Mouse (Mus musculus): Measurements from ENCODE around the gene Plekhm2. TPM values are rescaled to one million over a fixed set of nuclear protein-coding genes. Genes with fewer than 3 reads are reported as not detected.

The Plekhm2 gene
- total and polyA plus RNA-seq, 3 experiments = 12.4 to 28.2 (median 13.7) TPM

GRCm38 (mm10) chr4:141619299-141619883 is 45.3 kb downstream of the Plekhm2 start:
- H3K79me2 ChIP-seq (replicated peaks; ENCODE audit: control insufficient read depth, extremely low read depth, insufficient read depth, poor library complexity, severe bottlenecking) = no peaks in the 10 kb centered on the region
- H3K36me3 ChIP-seq (replicated peaks in 1 of 2; ENCODE audit: control insufficient read depth in 1 of 2, insufficient read depth in 1 of 2, low read length in 1 of 2) = peaks cover 0 to 21% of the 10 kb centered on the region in 2 experiments
- dilution Hi-C loops (cut with MboI; ENCODE audit: extremely low pct_ligation_motif_present, extremely low pct_unique_long_range_greater_than_20kb, low sequenced_read_pairs) (no loop called here), in situ Hi-C loops (cut with MboI; ENCODE audit: low pct_ligation_motif_present, low pct_unique_long_range_greater_than_20kb, low sequenced_read_pairs) (loop anchor here (10.0 kb wide), 2 partner anchors 225 to 335 kb away; partner anchors contain the start of gene Ctrc)
- no peak overlapping the region for H3K27ac ChIP-seq (ENCODE audit: insufficient read depth, low read depth)
- TF ChIP-seq NELFE (IDR thresholded peaks at IDR 0.05; ENCODE audit: low read depth, low read length) = no peak
- TF ChIP-seq BHLHE40 (IDR thresholded peaks at IDR 0.05; ENCODE audit: low read depth, low read length) = peak; percentile 53
- TF ChIP-seq EP300 (IDR thresholded peaks at IDR 0.05; ENCODE audit: low read length) = no peak
- TF ChIP-seq USF2 (conservative IDR thresholded peaks at IDR 0.05; ENCODE audit: low read depth, low read length) = peak; percentile 32; the same call in 1 of the 2 replicates
- TF ChIP-seq USF1 (IDR thresholded peaks at IDR 0.05; ENCODE audit: low read depth, low read length) = peak; percentile 69
- no peaks in the 10 kb centered on the region for H3K27me3 ChIP-seq (replicated peaks)
- peak overlapping the region in 2 of 3 experiments; percentile 42 to 47 for H3K4me3 ChIP-seq (replicated peaks in 1 of 3; ENCODE audit: low read depth in 2 of 3, low read length in 2 of 3, poor library complexity in 1 of 3)
- H3K9ac ChIP-seq (ENCODE audit: insufficient read depth, low read depth) = peak overlapping the region; percentile 43; the same call in 1 of the 2 replicates
- no peak for DNase-seq (ENCODE audit: extremely low read depth)
- peaks cover 25 to 68% of the 10 kb centered on the region in 2 experiments for H3K4me1 ChIP-seq (ENCODE audit: control insufficient read depth in 1 of 2, insufficient read depth in 2 of 2)
- 0 out of 2 replicates have a peak overlapping the region, but pooled peaks have one; percentile 6 for H3K4me2 ChIP-seq (ENCODE audit: insufficient read depth, low read depth, poor library complexity, severe bottlenecking)
- H3K9me3 ChIP-seq (replicated peaks; ENCODE audit: low read length) = no peaks in the 10 kb centered on the region

GRCm38 (mm10) chr4:141618565-141619243 is 46.0 kb downstream of the Plekhm2 start, which contains the start of gene Tmem82:
Gene Tmem82, minus strand, starts transcription at chr4:141618633.
- Histone ChIP-seq H3K36me3 (replicated peaks in 1 of 2; ENCODE audit: control insufficient read depth in 1 of 2, insufficient read depth in 1 of 2, low read length in 1 of 2) (peaks cover 0 to 27% of the 10 kb centered on the region in 2 experiments), H3K4me1 (ENCODE audit: control insufficient read depth in 1 of 2, insufficient read depth in 2 of 2) (peaks cover 22 to 61% of the 10 kb centered on the region in 2 experiments), H3K27me3 (replicated peaks) (no peaks in the 10 kb centered on the region), H3K4me2 (ENCODE audit: insufficient read depth, low read depth, poor library complexity, severe bottlenecking) (peak within 1 kb of the TSS; percentile 73), H3K9me3 (replicated peaks; ENCODE audit: low read length) (no peaks in the 10 kb centered on the region), H3K79me2 (replicated peaks; ENCODE audit: control insufficient read depth, extremely low read depth, insufficient read depth, poor library complexity, severe bottlenecking) (no peaks in the 10 kb centered on the region), H3K4me3 (replicated peaks in 1 of 3; ENCODE audit: low read depth in 2 of 3, low read length in 2 of 3, poor library complexity in 1 of 3) (peak within 1 kb of the TSS; percentile 45 to 66 (median 53)), H3K27ac (ENCODE audit: insufficient read depth, low read depth) (0 out of 2 replicates have a peak within 1 kb of the TSS, but pooled peaks have one; percentile 18), H3K9ac (ENCODE audit: insufficient read depth, low read depth) (peak within 1 kb of the TSS; percentile 43)
- dilution Hi-C loops (cut with MboI; ENCODE audit: extremely low pct_ligation_motif_present, extremely low pct_unique_long_range_greater_than_20kb, low sequenced_read_pairs) = no loop called here
- in situ Hi-C loops (cut with MboI; ENCODE audit: low pct_ligation_motif_present, low pct_unique_long_range_greater_than_20kb, low sequenced_read_pairs) = loop anchor here (10.0 kb wide), 2 partner anchors 226 to 336 kb away; partner anchors contain the start of gene Ctrc
- peak; percentile 82 for DNase-seq (ENCODE audit: extremely low read depth)
- TF ChIP-seq ZC3H11A (IDR thresholded peaks at IDR 0.05; ENCODE audit: low read depth, low read length) (peak; percentile 22; the same call in 1 of the 2 replicates), RAD21 (IDR thresholded peaks at IDR 0.05; ENCODE audit: low read depth, low read length) (peak; percentile 66), JUN (IDR thresholded peaks at IDR 0.05; ENCODE audit: insufficient read depth, low read depth, low read length) (no peak), ZNF384 (IDR thresholded peaks at IDR 0.05; ENCODE audit: low read depth, low read length) (peak; percentile 95), SIN3A (IDR thresholded peaks at IDR 0.05; ENCODE audit: low read length) (0 out of 2 replicates have a peak, but pooled peaks have one; percentile 12), SMC3 (IDR thresholded peaks at IDR 0.05; ENCODE audit: low read depth, low read length) (peak; percentile 64), CTCF (conservative IDR thresholded peaks at IDR 0.05 in 1 of 2, IDR thresholded peaks at IDR 0.05 in 1 of 2; ENCODE audit: low read depth in 2 of 2, low read length in 2 of 2) (peak in 1 of 2 experiments; percentile 76; a peak in 2 of 4 replicates), MAX (IDR thresholded peaks at IDR 0.05; ENCODE audit: low read length) (no peak)
